Comparison of ENCODE assay signal across 15 mouse cellular contexts in the genomic region with DNA sequence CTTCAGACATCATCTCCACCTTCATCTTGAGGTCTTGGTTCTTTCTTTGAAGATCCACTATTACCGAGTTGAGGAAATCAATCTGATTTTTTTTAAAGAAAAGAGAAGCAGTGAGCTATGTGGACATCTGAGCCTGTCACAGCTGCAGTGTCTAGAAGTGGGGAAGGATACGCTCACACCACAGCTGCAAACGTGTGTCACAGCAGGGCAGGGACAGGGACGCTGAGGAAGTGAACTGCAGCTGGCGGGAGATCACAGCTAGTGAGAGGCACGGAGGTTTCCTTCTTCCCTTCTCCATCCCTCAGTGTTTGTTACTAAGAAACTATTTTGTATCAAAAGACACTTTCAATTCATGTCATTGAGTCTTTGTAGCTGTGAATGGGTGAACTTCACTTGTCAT.
"Had no signal": no experiment of that assay in that cellular context is flagged by ENCODE, and none has a peak within 500 bp of the region (broad histone marks: within the 10 kb centered on the region; RNA-seq: fewer than 3 reads in every experiment).

No protein-coding gene starts in this region.

- H3K4me2 ChIP-seq: kidney, embryonic 15.5 days; liver, embryonic 13.5 days; midbrain, embryonic 11.5 days; neural tube, embryonic 12.5 days; neural tube, embryonic 15.5 days had no signal

- H3K9ac ChIP-seq: kidney, embryonic 15.5 days; liver, embryonic 13.5 days; neural tube, embryonic 12.5 days; neural tube, embryonic 15.5 days had no signal

- H3K9me3 ChIP-seq: kidney, embryonic 15.5 days; liver, embryonic 13.5 days; neural tube, embryonic 12.5 days; neural tube, embryonic 15.5 days had no signal

- H3K4me1 ChIP-seq: kidney, embryonic 15.5 days; neural tube, embryonic 12.5 days; neural tube, embryonic 15.5 days had no signal

- DNase-seq: kidney, adult 8-10 months; kidney, postnatal 10 days; kidney, postnatal 36 days; layer of hippocampus, postnatal 36 days; liver, embryonic 13.5 days; lung, adult 2 months; lung, postnatal 14 days; lung, postnatal 4 days; midbrain, embryonic 14.5 days had no signal

- H3K27me3 ChIP-seq: kidney, embryonic 15.5 days; liver, embryonic 13.5 days; neural tube, embryonic 12.5 days; neural tube, embryonic 15.5 days had no signal

- H3K4me3 ChIP-seq: kidney, embryonic 15.5 days; left cerebral cortex, adult 2 months; liver, embryonic 13.5 days; neural tube, embryonic 12.5 days; neural tube, embryonic 15.5 days had no signal

- H3K27ac ChIP-seq: kidney, embryonic 15.5 days; left cerebral cortex, adult 2 months; liver, embryonic 13.5 days; neural tube, embryonic 12.5 days; neural tube, embryonic 15.5 days had no signal

- ATAC-seq: intestine, postnatal 0 days had no signal
